Mouse (Mus musculus) left cerebral cortex, postnatal 36 days (tissue): Measurements from ENCODE around the gene Luc7l3. TPM values are rescaled to one million over a fixed set of nuclear protein-coding genes. Genes with fewer than 3 reads are reported as not detected.

ENCODE experiments used
- DNase-seq, 2 experiments: peaks; one replicate each; pipeline ENCODE4 v3.0.0; 2021 to 2022; ENCODE audit warnings: low spot score in 2 of 2, mixed read lengths in 1 of 2
- intact Hi-C: fragments of 180-260 bp; cut with DNase I; formaldehyde crosslinking; loops from one replicate; pipeline ENCODE4 v1.15.1; 2025
- total RNA-seq, 2 experiments: library from RNA; stranded (reverse); gene quantifications; 2 replicates each; pipeline ENCODE4 v1.2.3; 2021

The Luc7l3 gene
- total RNA-seq, result 100 to 1,000 TPM in 1 of 2 experiments, 10 to 100 TPM in 1; 85.0 to 137 TPM

- peak; percentile 96 to 97 for DNase-seq
- intact Hi-C loops, result loop anchor here (5.0 kb wide), 1 partner anchor 175 kb away; no protein-coding TSS in a partner anchor
These were observed at the start of gene Luc7l3 for GRCm38 (mm10) chr11:94321931-94322400. Luc7l3 (minus strand) TSS chr11:94321988.

- no peak for DNase-seq
These were observed 49.0 kb upstream of the Luc7l3 start for GRCm38 (mm10) chr11:94370809-94371208.

GRCm38 (mm10) chr11:94369981-94370380 lies 48.2 kb upstream of the Luc7l3 start:
- intact Hi-C loops, result no loop called here
- no peak for DNase-seq

More at GRCm38 (mm10) chr11:94370809-94371208, 49.0 kb upstream of the Luc7l3 start:
- intact Hi-C loops, result no loop called here

GRCm38 (mm10) chr11:94365340-94365739 lies 43.6 kb upstream of the Luc7l3 start:
- DNase-seq, result no peak
- intact Hi-C loops, result no loop called here

GRCm38 (mm10) chr11:94363690-94364089 lies 41.9 kb upstream of the Luc7l3 start:
- intact Hi-C loops, result no loop called here

GRCm38 (mm10) chr11:94362101-94362500 lies 40.3 kb upstream of the Luc7l3 start:
- intact Hi-C loops, result no loop called here
- DNase-seq, result no peak

More at GRCm38 (mm10) chr11:94363690-94364089, 41.9 kb upstream of the Luc7l3 start:
- no peak for DNase-seq

GRCm38 (mm10) chr11:94361166-94361870 lies 39.5 kb upstream of the Luc7l3 start:
- intact Hi-C loops, result no loop called here
- no peak for DNase-seq

GRCm38 (mm10) chr11:94359168-94359567 lies 37.4 kb upstream of the Luc7l3 start:
- intact Hi-C loops, result loop anchor here (5.0 kb wide), 1 partner anchor 38 kb away; no protein-coding TSS in a partner anchor
- DNase-seq, result no peak

- intact Hi-C loops, result loop anchor here (5.0 kb wide), 1 partner anchor 42 kb away; no protein-coding TSS in a partner anchor
- DNase-seq, result no peak
These were observed 33.9 kb upstream of the Luc7l3 start for GRCm38 (mm10) chr11:94355521-94356217.

GRCm38 (mm10) chr11:94351094-94351493 lies 29.3 kb upstream of the Luc7l3 start:
- no peak for DNase-seq
- intact Hi-C loops, result no loop called here

GRCm38 (mm10) chr11:94350337-94350736 lies 28.5 kb upstream of the Luc7l3 start:
- no peak for DNase-seq
- intact Hi-C loops, result no loop called here

GRCm38 (mm10) chr11:94349839-94350238 lies 28.1 kb upstream of the Luc7l3 start:
- DNase-seq, result no peak
- intact Hi-C loops, result no loop called here

GRCm38 (mm10) chr11:94347063-94347575 lies 25.3 kb upstream of the Luc7l3 start:
- no peak for DNase-seq
- intact Hi-C loops, result no loop called here

GRCm38 (mm10) chr11:94346611-94347010 lies 24.8 kb upstream of the Luc7l3 start:
- intact Hi-C loops, result no loop called here
- no peak for DNase-seq

GRCm38 (mm10) chr11:94345926-94346325 lies 24.1 kb upstream of the Luc7l3 start:
- intact Hi-C loops, result no loop called here
- no peak for DNase-seq

GRCm38 (mm10) chr11:94344470-94344869 lies 22.7 kb upstream of the Luc7l3 start:
- intact Hi-C loops, result loop anchor here (5.0 kb wide), 1 partner anchor 198 kb away; no protein-coding TSS in a partner anchor
- DNase-seq, result no peak

- DNase-seq, result no peak
- intact Hi-C loops, result loop anchor here (5.0 kb wide), 1 partner anchor 198 kb away; no protein-coding TSS in a partner anchor
These were observed 22.2 kb upstream of the Luc7l3 start for GRCm38 (mm10) chr11:94343955-94344358.

- DNase-seq, result no peak
- intact Hi-C loops, result loop anchor here (5.0 kb wide), 1 partner anchor 200 kb away; no protein-coding TSS in a partner anchor
These were observed 20.5 kb upstream of the Luc7l3 start for GRCm38 (mm10) chr11:94342114-94342905.
